Mouse (Mus musculus): ENCODE results near the gene Agap1.

Gene Agap1

DNA sequence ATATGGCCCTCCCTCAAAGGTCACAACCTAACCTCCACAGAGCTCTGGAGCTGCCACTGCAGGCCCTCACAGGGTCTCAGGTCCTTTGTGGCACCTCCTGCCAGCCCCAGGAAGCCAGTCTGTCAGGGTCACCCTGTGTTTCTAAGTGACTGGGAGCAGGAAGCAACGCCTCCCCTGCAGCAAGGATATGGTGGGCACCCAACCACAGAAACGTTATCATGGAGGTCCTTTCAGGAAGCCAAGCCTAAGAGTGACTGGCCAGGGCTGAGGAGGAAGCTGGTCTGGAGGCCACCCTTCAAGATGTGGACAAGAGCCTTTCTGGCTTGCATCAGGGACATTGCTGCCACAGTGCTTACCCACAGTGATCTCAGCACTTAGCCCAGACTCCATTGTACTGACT, 444.4 kb downstream of the Agap1 start:
- DNase-seq (ENCODE audit: low read depth, low spot score), result no peak

GRCm38 (mm10) chr1:89899761-89900445, 445.3 kb downstream of the Agap1 start:
- no peak for DNase-seq (ENCODE audit: low read depth, low spot score)

- DNase-seq (ENCODE audit: low read depth, low spot score), result no peak
Measured at GRCm38 (mm10) chr1:89901381-89901780, 446.8 kb downstream of the Agap1 start.

DNA sequence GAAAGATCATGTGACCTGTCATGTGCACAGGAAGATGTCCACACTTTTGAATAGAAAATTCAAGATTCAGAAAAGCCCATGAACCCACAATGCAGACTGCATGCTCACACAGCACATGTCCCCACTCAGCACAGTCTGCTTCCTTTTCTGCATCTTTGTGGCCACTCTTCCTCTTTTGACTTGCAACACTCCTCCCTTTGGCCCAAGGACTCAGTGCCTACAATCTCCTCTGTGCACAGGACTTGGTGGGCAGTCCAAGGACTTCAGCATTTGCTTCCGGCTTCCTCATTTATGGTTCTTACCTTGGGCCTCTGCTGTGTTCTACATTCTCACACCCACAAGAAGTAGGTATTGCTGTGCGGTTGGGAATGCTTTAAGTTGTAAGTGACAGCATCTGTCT, 447.6 kb downstream of the Agap1 start:
- DNase-seq (ENCODE audit: low read depth, low spot score), result no peak

DNA sequence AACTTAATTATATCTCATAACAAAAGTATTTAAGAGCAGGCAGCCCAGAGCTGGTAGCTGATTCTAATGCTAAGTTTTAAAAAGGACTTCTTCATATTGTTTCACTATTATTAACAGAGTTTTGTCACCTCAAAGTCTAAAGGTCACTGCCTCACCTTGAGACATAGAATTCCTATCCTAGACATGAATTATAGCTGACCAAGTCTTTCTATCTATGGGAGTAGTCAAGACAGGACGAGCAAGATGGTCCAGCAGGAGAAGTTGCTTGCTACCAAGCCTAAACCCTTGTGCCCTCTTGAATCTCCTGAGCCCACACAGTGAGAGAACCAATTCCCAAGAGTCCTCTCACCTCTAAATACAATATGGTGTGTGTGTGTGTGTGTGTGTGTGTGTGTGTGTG, 448.0 kb downstream of the Agap1 start:
- DNase-seq (ENCODE audit: low read depth, low spot score), result no peak

DNA sequence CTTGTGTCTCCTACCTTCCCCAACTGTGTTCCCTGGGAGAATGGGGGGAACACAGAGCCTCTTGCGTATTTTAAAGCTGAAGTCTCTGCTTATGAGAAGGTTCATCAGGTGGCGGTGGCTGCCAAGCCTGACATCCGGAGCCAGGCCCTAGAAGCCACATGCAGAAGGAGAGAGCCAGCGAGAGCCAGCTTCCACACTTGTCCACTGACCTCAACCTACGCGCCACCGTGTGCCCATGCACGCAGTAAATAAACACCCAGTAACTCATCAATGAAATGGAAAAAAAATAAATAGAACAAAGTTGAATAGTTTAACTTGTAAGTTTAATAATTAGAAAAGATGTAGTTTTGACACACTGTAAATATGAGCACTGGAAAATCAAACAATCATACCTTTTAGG, 455.2 kb downstream of the Agap1 start:
- DNase-seq (ENCODE audit: low read depth, low spot score), result no peak

- no peak for DNase-seq (ENCODE audit: low read depth, low spot score)
Measured at GRCm38 (mm10) chr1:89912392-89912791, 457.8 kb downstream of the Agap1 start.

GRCm38 (mm10) chr1:89913611-89914010, 459.0 kb downstream of the Agap1 start:
- no peak for DNase-seq (ENCODE audit: low read depth, low spot score)

- DNase-seq (ENCODE audit: low read depth, low spot score), result no peak
Measured at GRCm38 (mm10) chr1:89918111-89918510, 463.5 kb downstream of the Agap1 start.

- no peak for DNase-seq (ENCODE audit: low read depth, low spot score)
Measured at GRCm38 (mm10) chr1:89919206-89919605, 464.6 kb downstream of the Agap1 start.

GRCm38 (mm10) chr1:89921806-89922205, 467.2 kb downstream of the Agap1 start:
- DNase-seq (ENCODE audit: low read depth, low spot score), result no peak

DNA sequence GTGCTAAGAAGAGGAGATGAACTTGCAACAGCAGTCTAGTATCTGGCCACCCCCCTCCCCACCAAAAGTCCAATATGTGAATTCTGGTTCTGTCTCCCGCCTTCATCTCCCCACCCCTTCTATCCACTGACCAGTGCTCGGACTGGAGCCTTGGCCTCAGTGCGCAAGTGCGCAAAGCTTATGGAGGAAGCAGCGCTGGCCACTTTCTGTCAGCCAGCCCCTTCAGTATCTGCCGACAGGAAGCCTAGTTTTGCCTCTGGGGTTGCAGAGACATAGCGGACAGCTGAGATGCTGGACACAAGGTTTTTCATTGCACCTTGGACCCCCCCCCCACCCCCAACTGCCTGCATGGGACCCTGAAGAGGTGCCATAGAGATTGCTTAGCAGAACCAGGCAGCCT, 467.7 kb downstream of the Agap1 start:
- DNase-seq (ENCODE audit: low read depth, low spot score), result no peak

- DNase-seq (ENCODE audit: low read depth, low spot score), result no peak
Measured at GRCm38 (mm10) chr1:89922883-89923641, 468.5 kb downstream of the Agap1 start.

GRCm38 (mm10) chr1:89923642-89924020, 469.0 kb downstream of the Agap1 start:
- DNase-seq (ENCODE audit: low read depth, low spot score), result no peak

- no peak for DNase-seq (ENCODE audit: low read depth, low spot score)
Measured at GRCm38 (mm10) chr1:89925501-89926190, 471.0 kb downstream of the Agap1 start.

DNA sequence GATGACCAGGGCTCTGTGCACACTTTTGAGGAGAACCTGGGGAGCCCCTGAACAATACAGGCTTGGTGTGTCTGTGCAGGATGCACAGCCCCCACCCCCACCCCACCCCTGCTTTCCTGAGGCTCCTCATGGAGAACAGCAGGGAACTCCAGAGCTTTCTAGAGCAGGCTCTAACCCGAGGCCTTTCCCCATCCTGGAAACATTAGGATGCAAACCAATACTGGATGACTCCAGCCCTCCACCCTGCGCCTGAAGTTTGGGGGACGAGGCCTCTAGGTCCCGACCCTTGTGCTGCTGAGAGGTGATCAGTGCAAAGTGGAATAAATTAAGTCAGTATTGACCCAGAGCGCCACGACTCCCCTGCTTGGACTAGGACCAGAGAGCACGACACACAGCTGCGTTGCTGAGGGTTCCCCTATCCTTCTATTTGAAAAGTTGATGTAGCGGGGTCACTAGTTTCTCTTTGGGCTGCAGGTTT, 472.0 kb downstream of the Agap1 start:
- no peak for DNase-seq (ENCODE audit: low read depth, low spot score)

DNA sequence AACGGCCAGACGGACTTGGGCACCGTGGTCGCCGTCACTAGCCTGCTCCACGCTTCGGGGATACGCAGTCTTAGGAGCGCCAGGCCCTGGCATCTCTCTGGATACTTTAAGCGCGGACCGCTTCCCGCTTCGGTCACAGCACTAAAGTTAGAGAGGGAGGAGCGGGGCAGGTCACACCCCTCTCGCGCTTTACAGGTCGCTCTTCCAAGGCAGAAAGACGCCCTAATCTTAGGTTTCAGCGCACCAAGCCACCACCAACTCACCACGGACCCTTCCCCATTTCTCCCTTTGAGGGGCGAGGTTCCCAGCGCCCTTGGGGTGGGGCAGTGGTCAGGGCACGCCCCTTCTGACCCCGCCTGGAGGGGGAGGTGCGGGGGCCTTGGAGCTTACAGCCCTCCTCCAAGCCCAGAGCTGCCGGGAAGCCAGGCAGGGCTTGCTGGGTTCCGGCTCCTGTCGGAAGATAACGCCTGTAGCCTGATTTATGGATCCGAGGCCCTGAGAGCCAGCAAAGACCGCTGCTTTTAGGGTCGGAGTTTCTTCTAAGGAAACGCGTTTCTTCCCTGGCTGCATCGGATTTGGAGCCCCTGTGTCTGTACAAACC, 472.6 kb downstream of the Agap1 start:
- DNase-seq (ENCODE audit: low read depth, low spot score), result no peak

- no peak for DNase-seq (ENCODE audit: low read depth, low spot score)
Measured at GRCm38 (mm10) chr1:89928676-89929075, 474.1 kb downstream of the Agap1 start.

DNA sequence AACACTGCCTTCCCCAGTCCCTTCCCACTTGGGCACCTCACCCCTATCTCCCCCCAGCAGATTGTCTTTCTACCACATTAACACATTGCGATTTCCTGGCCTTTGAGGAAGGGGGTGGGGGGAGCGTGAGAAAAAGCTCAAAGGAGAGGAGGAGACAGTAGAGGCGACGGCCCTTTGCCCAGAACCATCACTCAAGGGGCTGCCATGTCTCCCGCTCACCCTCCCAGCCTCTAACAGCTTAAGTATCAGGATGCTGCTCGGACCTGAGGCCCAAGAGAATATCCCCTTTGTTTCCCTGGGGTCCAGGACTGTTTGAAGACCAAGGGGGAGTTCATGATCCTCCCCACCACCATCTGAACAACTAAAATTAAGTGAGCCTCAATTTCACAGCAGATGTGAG, 474.6 kb downstream of the Agap1 start:
- DNase-seq (ENCODE audit: low read depth, low spot score), result no peak

DNA sequence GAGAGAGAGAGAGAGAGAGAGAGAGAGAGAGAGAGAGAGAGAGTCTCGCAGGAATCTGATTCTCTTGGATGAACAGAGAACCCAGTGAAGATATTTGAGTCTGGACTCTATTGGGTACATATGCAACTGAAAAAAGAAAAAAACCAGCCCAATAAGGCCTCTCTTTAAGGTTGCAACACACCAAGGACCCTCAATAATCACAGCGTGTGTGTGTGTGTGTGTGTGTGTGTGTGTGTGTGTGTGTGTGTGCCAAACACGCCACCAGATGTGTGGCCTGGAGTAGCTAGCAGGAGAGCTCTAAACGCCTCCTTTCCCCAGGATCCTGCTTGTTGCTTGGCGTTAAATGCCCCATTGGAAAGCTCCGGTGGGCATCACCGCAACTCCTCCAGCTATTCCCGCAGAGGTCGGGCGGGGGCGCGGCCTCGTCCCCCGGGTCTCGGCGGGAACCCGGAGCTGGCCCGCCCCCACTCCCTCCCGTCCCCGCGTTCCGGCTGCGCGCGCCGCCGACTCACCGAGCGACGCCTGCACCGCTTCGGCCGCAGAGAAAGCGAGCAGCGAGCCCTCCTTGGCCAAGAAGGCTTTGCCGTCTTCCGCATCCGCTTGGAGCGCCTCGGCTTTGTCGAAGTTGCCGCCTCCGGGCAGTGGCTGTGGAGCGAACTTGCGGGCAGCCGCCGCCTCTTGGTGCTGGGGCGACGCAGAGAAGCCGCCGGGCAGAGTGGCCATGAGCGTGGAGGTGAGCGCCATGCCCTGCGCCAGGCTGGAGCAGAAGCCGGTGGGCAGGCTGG, 475.3 kb downstream of the Agap1 start:
- no peak for DNase-seq (ENCODE audit: low read depth, low spot score)

- no peak for DNase-seq (ENCODE audit: low read depth, low spot score)
Measured at GRCm38 (mm10) chr1:89930551-89930950, 475.9 kb downstream of the Agap1 start.
